8 mouse cellular contexts compared by ENCODE assay signal in genomic region chr7:63913724-63914692, GRCm38 (mm10). TPM values are rescaled to one million over a fixed set of nuclear protein-coding genes. Genes with fewer than 3 reads are reported as not detected.
A peak's percentile ranks its signal among the peaks of the same experiment; 100 is the strongest.
DNase-seq lines count a peak whose midpoint lies in the region; ATAC-seq and TF ChIP-seq lines count a peak whose summit lies in the region.

No protein-coding gene starts in this region.

- H3K27ac ChIP-seq in heart, embryonic 11.5 days (ENCODE audit: low read depth, low read length), result no peak overlapping the region
- H3K27ac ChIP-seq in lung, embryonic 14.5 days (ENCODE audit: low read depth), result peak overlapping the region; percentile 73

- no peak overlapping the region for H3K4me3 ChIP-seq in heart, embryonic 11.5 days (ENCODE audit: low read depth, low read length)
- H3K4me3 ChIP-seq in lung, embryonic 14.5 days (ENCODE audit: low read depth, low read length), result no peak overlapping the region

- peak overlapping the region; percentile 20; the same call in 1 of the 2 replicates for H3K4me2 ChIP-seq in heart, embryonic 11.5 days
- no peak overlapping the region for H3K4me2 ChIP-seq in lung, embryonic 14.5 days

- peak overlapping the region; percentile 29; the same call in 1 of the 2 replicates for H3K9ac ChIP-seq in heart, embryonic 11.5 days (ENCODE audit: low read depth, low read length)
- H3K9ac ChIP-seq in lung, embryonic 14.5 days, result no peak overlapping the region

- no peaks in the 10 kb centered on the region for H3K9me3 ChIP-seq in heart, embryonic 11.5 days (replicated peaks; ENCODE audit: control insufficient read depth, low read length)
- H3K9me3 ChIP-seq in lung, embryonic 14.5 days (ENCODE audit: low read depth, low read length), result no peaks in the 10 kb centered on the region

- H3K27me3 ChIP-seq in heart, embryonic 11.5 days (ENCODE audit: control insufficient read depth, insufficient read depth, low read length), result no peaks in the 10 kb centered on the region
- H3K27me3 ChIP-seq in lung, embryonic 14.5 days (ENCODE audit: insufficient read depth, low read length), result no peaks in the 10 kb centered on the region

- no peak for DNase-seq in heart, postnatal 14 days
- peak; percentile 39 for DNase-seq in testis, postnatal 10 days (ENCODE audit: low spot score)
- no peak for DNase-seq in testis, postnatal 14 days (ENCODE audit: low spot score)
- DNase-seq in lung, embryonic 14.5 days, result peak; percentile 19
- no peak for DNase-seq in right cerebral cortex, postnatal 4 days

- WGBS in heart, embryonic 11.5 days (ENCODE audit: insufficient replicate concordance), result 38% methylated on average over 10 of the region's 10 CpGs
- 40% methylated on average over 10 of the region's 10 CpGs for WGBS in lung, embryonic 14.5 days

- H3K4me1 ChIP-seq in heart, embryonic 11.5 days (ENCODE audit: control insufficient read depth, insufficient read depth, low read length), result peaks cover 51% of the 10 kb centered on the region
- H3K4me1 ChIP-seq in lung, embryonic 14.5 days (ENCODE audit: insufficient read depth), result peaks cover 27% of the 10 kb centered on the region

- intact Hi-C loops in heart, postnatal 14 days (cut with DNase I), result no loop called here

- no peak for ATAC-seq in heart, embryonic 11.5 days (replicated peaks; ENCODE audit: insufficient number of reproducible peaks, low FRiP score, low TSS enrichment)
- ATAC-seq in lung, embryonic 14.5 days (ENCODE audit: insufficient read depth), result 0 out of 2 replicates have a peak, but pooled peaks have one; percentile 24
- ATAC-seq in granulocyte monocyte progenitor cell, adult 5-6 weeks (replicated peaks; ENCODE audit: poor library complexity, severe bottlenecking), result no peak
- ATAC-seq in frontal cortex, adult (ENCODE audit: low TSS enrichment), result no peak

- H3K36me3 ChIP-seq in heart, embryonic 11.5 days (ENCODE audit: control insufficient read depth, insufficient read depth, low read length), result no peaks in the 10 kb centered on the region
- no peaks in the 10 kb centered on the region for H3K36me3 ChIP-seq in lung, embryonic 14.5 days (ENCODE audit: insufficient read depth)

- TF ChIP-seq CTCF in lung, embryonic 14.5 days (IDR thresholded peaks at IDR 0.05; ENCODE audit: low read depth), result no peak

RNA-seq across cellular contexts. Expression of gene E030018B13Rik, which starts 2.6 kb away (rescaled TPM):
- not detected in 2 replicates for polyA plus RNA-seq in heart, embryonic 11.5 days (2014; fragmentation: Nextera tagmentation; extraction: Ambion mirVana)
- not detected for total RNA-seq in heart, postnatal 14 days (2021)
- polyA plus RNA-seq in lung, embryonic 14.5 days (2014; fragmentation: Nextera tagmentation; extraction: Ambion mirVana), result 0.18 TPM in 1 of 2 replicates, not detected in the other
- not detected in 2 replicates for total RNA-seq in granulocyte monocyte progenitor cell, adult 5-6 weeks (2014; fragmentation: Nextera tagmentation)
- not detected in 2 replicates for total RNA-seq in granulocyte monocyte progenitor cell, adult 5-6 weeks (2017)

RNA-seq across cellular contexts. Expression of gene Klf13, which starts 24.7 kb away (rescaled TPM):
- 16.3 and 18.8 TPM in 2 replicates for polyA plus RNA-seq in heart, embryonic 11.5 days (2014; fragmentation: Nextera tagmentation; extraction: Ambion mirVana)
- total RNA-seq in heart, postnatal 14 days (2021), result 10 to 100 TPM; 93.5 to 97.3 TPM
- polyA plus RNA-seq in lung, embryonic 14.5 days (2014; fragmentation: Nextera tagmentation; extraction: Ambion mirVana), result 29.0 and 32.6 TPM in 2 replicates
- 39.9 and 51.5 TPM in 2 replicates for total RNA-seq in granulocyte monocyte progenitor cell, adult 5-6 weeks (2014; fragmentation: Nextera tagmentation)
- total RNA-seq in granulocyte monocyte progenitor cell, adult 5-6 weeks (2017), result 11.6 and 24.0 TPM in 2 replicates

Comparison
In these comparisons a context has a peak if more than half of its experiments do, and no peak if none do; other contexts are left out.
1. DNase-seq: peak in testis, postnatal 10 days (single experiment) and lung, embryonic 14.5 days (single experiment); none in heart, postnatal 14 days (0 of 2), testis, postnatal 14 days (single experiment) and right cerebral cortex, postnatal 4 days (single experiment).